Mouse (Mus musculus): ENCODE results near the gene Poc1a.

Poc1a gene

DNA sequence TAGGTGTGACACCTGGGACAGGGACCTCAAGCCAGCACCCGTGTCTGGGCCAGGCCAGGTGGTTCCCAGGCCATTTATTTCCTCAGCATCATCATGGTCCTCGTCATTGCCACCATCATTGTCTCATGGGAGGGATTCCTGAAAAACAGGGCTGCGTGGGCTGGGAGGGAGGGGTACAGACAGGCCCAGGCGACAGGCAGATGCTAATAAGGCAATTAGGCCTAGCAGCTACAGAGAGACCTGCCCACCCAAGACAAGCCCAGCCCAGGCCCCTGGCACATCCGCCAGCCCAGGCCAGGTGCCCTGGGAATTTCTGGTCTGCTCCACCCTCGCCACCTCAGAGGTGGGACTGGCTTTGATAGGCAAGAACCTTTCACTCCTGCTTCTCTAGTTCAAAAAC is 78.4 kb downstream of the Poc1a start:
- no peaks in the 10 kb centered on the region for H3K36me3 ChIP-seq (ENCODE audit: insufficient read depth, low read length)
- H3K9me3 ChIP-seq (ENCODE audit: low read length), result no peaks in the 10 kb centered on the region
- 0 out of 2 replicates have a peak, but pooled peaks cover 4% of the 10 kb centered on the region for H3K27me3 ChIP-seq (ENCODE audit: insufficient read depth, low read length)
- no peak overlapping the region for H3K4me3 ChIP-seq (replicated peaks; ENCODE audit: low read length)
- TF ChIP-seq CTCF (conservative IDR thresholded peaks at IDR 0.05; ENCODE audit: low read length), result no peak
- no peak for TF ChIP-seq NANOG (IDR thresholded peaks at IDR 0.05; ENCODE audit: borderline replicate concordance, low read length)
- peaks cover 9% of the 10 kb centered on the region for H3K4me1 ChIP-seq (replicated peaks; ENCODE audit: low read depth, low read length)

- Histone ChIP-seq H3K4me3 (replicated peaks; ENCODE audit: low read length) (no peak overlapping the region), H3K4me1 (replicated peaks; ENCODE audit: low read depth, low read length) (peaks cover 11% of the 10 kb centered on the region), H3K36me3 (ENCODE audit: insufficient read depth, low read length) (no peaks in the 10 kb centered on the region), H3K27me3 (ENCODE audit: insufficient read depth, low read length) (peaks cover 11% of the 10 kb centered on the region), H3K9me3 (ENCODE audit: low read length) (no peaks in the 10 kb centered on the region)
- no peak for TF ChIP-seq CTCF (conservative IDR thresholded peaks at IDR 0.05; ENCODE audit: low read length)
- TF ChIP-seq POU5F1 (IDR thresholded peaks at IDR 0.05; ENCODE audit: borderline replicate concordance, low read length), result no peak
- TF ChIP-seq NANOG (IDR thresholded peaks at IDR 0.05; ENCODE audit: borderline replicate concordance, low read length), result no peak
Measured at GRCm38 (mm10) chr9:106361140-106361539, 80.3 kb downstream of the Poc1a start.

- Histone ChIP-seq H3K9me3 (ENCODE audit: low read length) (no peaks in the 10 kb centered on the region), H3K36me3 (ENCODE audit: insufficient read depth, low read length) (no peaks in the 10 kb centered on the region), H3K4me3 (replicated peaks; ENCODE audit: low read length) (no peak overlapping the region), H3K27me3 (ENCODE audit: insufficient read depth, low read length) (peaks cover 38% of the 10 kb centered on the region), H3K4me1 (replicated peaks; ENCODE audit: low read depth, low read length) (peaks cover 32% of the 10 kb centered on the region)
- no peak for TF ChIP-seq POU5F1 (IDR thresholded peaks at IDR 0.05; ENCODE audit: borderline replicate concordance, low read length)
- no peak for TF ChIP-seq NANOG (IDR thresholded peaks at IDR 0.05; ENCODE audit: borderline replicate concordance, low read length)
- no peak for TF ChIP-seq CTCF (conservative IDR thresholded peaks at IDR 0.05; ENCODE audit: low read length)
Measured at GRCm38 (mm10) chr9:106365333-106365732, 84.5 kb downstream of the Poc1a start.

- H3K27me3 ChIP-seq (ENCODE audit: insufficient read depth, low read length), result peaks cover 42% of the 10 kb centered on the region
- H3K36me3 ChIP-seq (ENCODE audit: insufficient read depth, low read length), result peaks cover 4% of the 10 kb centered on the region
- peaks cover 37% of the 10 kb centered on the region for H3K4me1 ChIP-seq (replicated peaks; ENCODE audit: low read depth, low read length)
- no peak overlapping the region for H3K4me3 ChIP-seq (replicated peaks; ENCODE audit: low read length)
- TF ChIP-seq POU5F1 (IDR thresholded peaks at IDR 0.05; ENCODE audit: borderline replicate concordance, low read length) (no peak), NANOG (IDR thresholded peaks at IDR 0.05; ENCODE audit: borderline replicate concordance, low read length) (no peak), CTCF (conservative IDR thresholded peaks at IDR 0.05; ENCODE audit: low read length) (no peak)
- no peaks in the 10 kb centered on the region for H3K9me3 ChIP-seq (ENCODE audit: low read length)
Measured at GRCm38 (mm10) chr9:106366188-106366587, 85.3 kb downstream of the Poc1a start.

- no peak for TF ChIP-seq CTCF (conservative IDR thresholded peaks at IDR 0.05; ENCODE audit: low read length)
- no peak for TF ChIP-seq NANOG (IDR thresholded peaks at IDR 0.05; ENCODE audit: borderline replicate concordance, low read length)
- no peak for TF ChIP-seq POU5F1 (IDR thresholded peaks at IDR 0.05; ENCODE audit: borderline replicate concordance, low read length)
- Histone ChIP-seq H3K27me3 (ENCODE audit: insufficient read depth, low read length) (peaks cover 46% of the 10 kb centered on the region), H3K4me1 (replicated peaks; ENCODE audit: low read depth, low read length) (peaks cover 45% of the 10 kb centered on the region), H3K9me3 (ENCODE audit: low read length) (no peaks in the 10 kb centered on the region), H3K36me3 (ENCODE audit: insufficient read depth, low read length) (peaks cover 12% of the 10 kb centered on the region), H3K4me3 (replicated peaks; ENCODE audit: low read length) (peak overlapping the region; percentile 86)
Measured at GRCm38 (mm10) chr9:106367001-106367400, 86.1 kb downstream of the Poc1a start.

DNA sequence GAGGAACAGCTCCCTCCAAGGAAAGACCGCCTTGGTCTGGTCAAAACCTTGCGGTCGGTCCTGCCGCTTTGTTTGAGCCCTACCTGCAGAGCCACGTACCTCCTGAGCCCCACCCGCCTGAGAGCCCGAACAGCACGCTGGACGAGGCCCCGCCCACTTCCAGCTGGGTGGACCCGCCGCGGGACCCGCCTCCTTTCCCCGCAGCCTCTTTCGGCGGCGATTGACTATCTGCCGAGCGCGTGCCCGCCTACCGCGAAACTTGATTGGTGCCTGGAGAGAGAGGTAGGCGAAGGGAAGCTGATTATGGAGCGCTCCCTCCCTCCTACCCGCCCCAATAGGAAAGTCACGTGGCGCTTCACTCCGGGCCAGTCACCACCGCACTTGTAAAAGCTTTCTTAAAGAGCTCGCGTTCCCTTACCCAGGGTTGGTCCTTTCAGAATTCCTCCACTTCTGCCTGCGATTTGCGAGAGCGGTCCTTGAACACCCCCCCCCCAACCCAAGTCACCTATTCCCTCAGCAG is 86.8 kb downstream of the Poc1a start:
- Histone ChIP-seq H3K4me3 (replicated peaks; ENCODE audit: low read length) (peak overlapping the region; percentile 86), H3K9me3 (ENCODE audit: low read length) (no peaks in the 10 kb centered on the region), H3K27me3 (ENCODE audit: insufficient read depth, low read length) (peaks cover 46% of the 10 kb centered on the region), H3K4me1 (replicated peaks; ENCODE audit: low read depth, low read length) (peaks cover 46% of the 10 kb centered on the region), H3K36me3 (ENCODE audit: insufficient read depth, low read length) (peaks cover 19% of the 10 kb centered on the region)
- TF ChIP-seq CTCF (conservative IDR thresholded peaks at IDR 0.05; ENCODE audit: low read length) (no peak), POU5F1 (IDR thresholded peaks at IDR 0.05; ENCODE audit: borderline replicate concordance, low read length) (no peak), NANOG (IDR thresholded peaks at IDR 0.05; ENCODE audit: borderline replicate concordance, low read length) (no peak)

- TF ChIP-seq CTCF (conservative IDR thresholded peaks at IDR 0.05; ENCODE audit: low read length) (no peak), NANOG (IDR thresholded peaks at IDR 0.05; ENCODE audit: borderline replicate concordance, low read length) (no peak), POU5F1 (IDR thresholded peaks at IDR 0.05; ENCODE audit: borderline replicate concordance, low read length) (no peak)
- peak within 1 kb of the TSS; percentile 86 for H3K4me3 ChIP-seq (replicated peaks; ENCODE audit: low read length)
- H3K27me3 ChIP-seq (ENCODE audit: insufficient read depth, low read length), result peaks cover 46% of the 10 kb centered on the region
- no peaks in the 10 kb centered on the region for H3K9me3 ChIP-seq (ENCODE audit: low read length)
- peaks cover 46% of the 10 kb centered on the region for H3K4me1 ChIP-seq (replicated peaks; ENCODE audit: low read depth, low read length)
- H3K36me3 ChIP-seq (ENCODE audit: insufficient read depth, low read length), result peaks cover 25% of the 10 kb centered on the region
Measured at GRCm38 (mm10) chr9:106368112-106368717, 87.4 kb downstream of the Poc1a start, which contains the start of gene Dusp7. Dusp7 (plus strand) TSS chr9:106368632.

DNA sequence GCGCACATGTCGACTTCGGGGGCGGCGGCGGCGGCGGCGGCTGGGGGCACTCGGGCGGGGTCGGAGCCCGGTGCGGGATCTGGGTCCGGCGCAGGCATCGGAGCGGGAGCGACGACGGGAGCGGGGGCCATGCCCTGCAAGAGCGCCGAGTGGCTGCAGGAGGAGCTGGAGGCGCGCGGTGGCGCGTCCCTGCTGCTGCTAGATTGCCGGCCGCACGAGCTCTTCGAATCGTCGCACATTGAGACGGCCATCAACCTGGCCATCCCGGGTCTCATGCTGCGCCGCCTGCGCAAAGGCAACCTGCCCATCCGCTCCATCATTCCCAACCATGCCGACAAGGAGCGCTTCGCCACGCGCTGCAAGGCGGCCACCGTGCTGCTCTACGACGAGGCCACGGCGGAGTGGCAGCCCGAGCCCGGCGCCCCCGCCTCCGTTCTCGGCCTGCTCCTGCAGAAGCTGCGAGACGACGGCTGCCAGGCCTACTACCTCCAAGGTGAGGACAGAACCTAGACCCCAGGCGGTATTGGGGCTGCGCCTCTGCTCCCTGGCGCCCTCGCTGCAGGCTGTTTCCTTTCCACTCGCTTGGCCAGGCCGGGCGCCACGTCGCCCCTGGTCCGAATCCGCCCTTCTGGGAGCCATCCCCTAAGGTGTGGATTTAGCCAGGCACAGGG is 88.1 kb downstream of the Poc1a start:
- H3K9me3 ChIP-seq (ENCODE audit: low read length), result no peaks in the 10 kb centered on the region

More for the DNA sequence above, 88.1 kb downstream of the Poc1a start:
- peaks cover 52% of the 10 kb centered on the region for H3K4me1 ChIP-seq (replicated peaks; ENCODE audit: low read depth, low read length)
- peak overlapping the region; percentile 86 for H3K4me3 ChIP-seq (replicated peaks; ENCODE audit: low read length)
- TF ChIP-seq CTCF (conservative IDR thresholded peaks at IDR 0.05; ENCODE audit: low read length) (no peak), POU5F1 (IDR thresholded peaks at IDR 0.05; ENCODE audit: borderline replicate concordance, low read length) (no peak), NANOG (IDR thresholded peaks at IDR 0.05; ENCODE audit: borderline replicate concordance, low read length) (no peak)
- peaks cover 46% of the 10 kb centered on the region for H3K27me3 ChIP-seq (ENCODE audit: insufficient read depth, low read length)
- H3K36me3 ChIP-seq (ENCODE audit: insufficient read depth, low read length), result peaks cover 32% of the 10 kb centered on the region

Measured in E14TG2a.4 (cell line).